Mouse (Mus musculus): ENCODE results near the gene Slc6a5. TPM values are rescaled to one million over a fixed set of nuclear protein-coding genes. Genes with fewer than 3 reads are reported as not detected.
"Not testable (repeated sequence)": the region's sequence is repeated elsewhere in the genome, so short reads cannot be mapped to it uniquely, and the experiment has no call there.

Gene Slc6a5
- polyA plus RNA-seq, 1 experiment from 2014 or later = not detected

- Histone ChIP-seq H3K27ac (replicated peaks) (no peak overlapping the region), H3K9ac (no peak overlapping the region), H3K9me3 (replicated peaks) (no peaks in the 10 kb centered on the region), H3K27me3 (peaks cover 94% of the 10 kb centered on the region), H3K4me2 (no peak overlapping the region), H3K4me1 (replicated peaks) (no peaks in the 10 kb centered on the region), H3K4me3 (replicated peaks) (no peak overlapping the region), H3K36me3 (replicated peaks) (no peaks in the 10 kb centered on the region)
- 5% methylated on average over 5 of the region's 5 CpGs for WGBS (ENCODE audit: insufficient replicate concordance)
- no peak for ATAC-seq (ENCODE audit: insufficient read depth)
Measured at GRCm38 (mm10) chr7:49913728-49914328, 3.9 kb downstream of the Slc6a5 start.

GRCm38 (mm10) chr7:49914946-49915345 is 5.0 kb downstream of the Slc6a5 start:
- H3K27ac ChIP-seq (replicated peaks) = no peak overlapping the region
- no peak overlapping the region for H3K4me2 ChIP-seq
- no peak overlapping the region for H3K9ac ChIP-seq
- peaks cover 83% of the 10 kb centered on the region for H3K27me3 ChIP-seq
- H3K4me1 ChIP-seq (replicated peaks) = no peaks in the 10 kb centered on the region
- no peaks in the 10 kb centered on the region for H3K36me3 ChIP-seq (replicated peaks)
- H3K9me3 ChIP-seq (replicated peaks) = no peaks in the 10 kb centered on the region
- ATAC-seq (ENCODE audit: insufficient read depth) = no peak
- no peak overlapping the region for H3K4me3 ChIP-seq (replicated peaks)
- 5% methylated on average over 9 of the region's 9 CpGs for WGBS (ENCODE audit: insufficient replicate concordance)

GRCm38 (mm10) chr7:49915471-49915870 is 5.5 kb downstream of the Slc6a5 start:
- Histone ChIP-seq H3K9me3 (replicated peaks) (no peaks in the 10 kb centered on the region), H3K4me2 (no peak overlapping the region), H3K27ac (replicated peaks) (no peak overlapping the region), H3K4me3 (replicated peaks) (no peak overlapping the region), H3K27me3 (peaks cover 78% of the 10 kb centered on the region), H3K36me3 (replicated peaks) (no peaks in the 10 kb centered on the region), H3K4me1 (replicated peaks) (no peaks in the 10 kb centered on the region), H3K9ac (no peak overlapping the region)
- ATAC-seq (ENCODE audit: insufficient read depth) = no peak
- WGBS (ENCODE audit: insufficient replicate concordance) = under 1% methylated on average over 11 of the region's 11 CpGs

GRCm38 (mm10) chr7:49919494-49919893 is 9.5 kb downstream of the Slc6a5 start:
- ATAC-seq (ENCODE audit: insufficient read depth) = no peak
- no peaks in the 10 kb centered on the region for H3K36me3 ChIP-seq (replicated peaks)
- no peak overlapping the region for H3K4me3 ChIP-seq (replicated peaks)
- peaks cover 42% of the 10 kb centered on the region for H3K27me3 ChIP-seq
- no peaks in the 10 kb centered on the region; the same call in 1 of the 2 replicates for H3K4me1 ChIP-seq (replicated peaks)
- H3K9me3 ChIP-seq (replicated peaks) = no peaks in the 10 kb centered on the region
- no peak overlapping the region for H3K9ac ChIP-seq
- no peak overlapping the region for H3K27ac ChIP-seq (replicated peaks)
- no peak overlapping the region for H3K4me2 ChIP-seq
- 64% methylated on average over 4 of the region's 4 CpGs for WGBS (ENCODE audit: insufficient replicate concordance)

GRCm38 (mm10) chr7:49920751-49921150 is 10.8 kb downstream of the Slc6a5 start:
- ATAC-seq (ENCODE audit: insufficient read depth) = no peak
- Histone ChIP-seq H3K36me3 (replicated peaks) (no peaks in the 10 kb centered on the region), H3K4me1 (replicated peaks) (no peaks in the 10 kb centered on the region; the same call in 1 of the 2 replicates), H3K9me3 (replicated peaks) (no peaks in the 10 kb centered on the region), H3K4me3 (replicated peaks) (no peak overlapping the region), H3K9ac (no peak overlapping the region), H3K27me3 (peaks cover 29% of the 10 kb centered on the region), H3K4me2 (no peak overlapping the region), H3K27ac (replicated peaks) (no peak overlapping the region)
- WGBS (ENCODE audit: insufficient replicate concordance) = 56% methylated on average over 4 of the region's 4 CpGs

GRCm38 (mm10) chr7:49922928-49923327 is 13.0 kb downstream of the Slc6a5 start:
- no peak for ATAC-seq (ENCODE audit: insufficient read depth)
- no peaks in the 10 kb centered on the region for H3K9me3 ChIP-seq (replicated peaks)
- H3K27ac ChIP-seq (replicated peaks) = no peak overlapping the region
- H3K4me2 ChIP-seq = no peak overlapping the region
- H3K4me1 ChIP-seq (replicated peaks) = no peaks in the 10 kb centered on the region; the same call in 1 of the 2 replicates
- no peaks in the 10 kb centered on the region for H3K36me3 ChIP-seq (replicated peaks)
- no peak overlapping the region for H3K4me3 ChIP-seq (replicated peaks)
- WGBS (ENCODE audit: insufficient replicate concordance) = 18% methylated on average over 4 of the region's 4 CpGs
- H3K9ac ChIP-seq = no peak overlapping the region
- H3K27me3 ChIP-seq = peaks cover 8% of the 10 kb centered on the region

- H3K27me3 ChIP-seq = peaks cover 4% of the 10 kb centered on the region
- H3K4me2 ChIP-seq = no peak overlapping the region
- no peak overlapping the region for H3K27ac ChIP-seq (replicated peaks)
- no peak overlapping the region for H3K9ac ChIP-seq
- no peak overlapping the region for H3K4me3 ChIP-seq (replicated peaks)
- H3K36me3 ChIP-seq (replicated peaks) = no peaks in the 10 kb centered on the region
- under 1% methylated on average over 13 of the region's 13 CpGs for WGBS (ENCODE audit: insufficient replicate concordance)
- no peak for ATAC-seq (ENCODE audit: insufficient read depth)
- H3K9me3 ChIP-seq (replicated peaks) = no peaks in the 10 kb centered on the region
- H3K4me1 ChIP-seq (replicated peaks) = no peaks in the 10 kb centered on the region; the same call in 1 of the 2 replicates
Measured at GRCm38 (mm10) chr7:49923376-49923775, 13.4 kb downstream of the Slc6a5 start.

- no peak for ATAC-seq (ENCODE audit: insufficient read depth)
- Histone ChIP-seq H3K9ac (no peak overlapping the region), H3K4me2 (no peak overlapping the region), H3K9me3 (replicated peaks) (no peaks in the 10 kb centered on the region), H3K36me3 (replicated peaks) (no peaks in the 10 kb centered on the region), H3K4me3 (replicated peaks) (no peak overlapping the region), H3K4me1 (replicated peaks) (no peaks in the 10 kb centered on the region), H3K27ac (replicated peaks) (no peak overlapping the region), H3K27me3 (no peaks in the 10 kb centered on the region)
- 38% methylated on average over 3 of the region's 3 CpGs for WGBS (ENCODE audit: insufficient replicate concordance)
Measured at GRCm38 (mm10) chr7:49928571-49928970, 18.6 kb downstream of the Slc6a5 start.

- no peak for ATAC-seq (ENCODE audit: insufficient read depth)
- Histone ChIP-seq H3K4me3 (replicated peaks) (no peak overlapping the region), H3K36me3 (replicated peaks) (no peaks in the 10 kb centered on the region), H3K27ac (replicated peaks) (no peak overlapping the region), H3K27me3 (no peaks in the 10 kb centered on the region), H3K9ac (no peak overlapping the region), H3K4me2 (no peak overlapping the region), H3K9me3 (replicated peaks) (no peaks in the 10 kb centered on the region), H3K4me1 (replicated peaks) (no peaks in the 10 kb centered on the region)
- 67% methylated on average over 4 of the region's 4 CpGs for WGBS (ENCODE audit: insufficient replicate concordance)
Measured at GRCm38 (mm10) chr7:49929999-49930398, 20.1 kb downstream of the Slc6a5 start.

- 60% methylated on average over 14 of the region's 14 CpGs for WGBS (ENCODE audit: insufficient replicate concordance)
- H3K4me1 ChIP-seq (replicated peaks); H3K4me2 ChIP-seq; H3K27me3 ChIP-seq; H3K4me3 ChIP-seq (replicated peaks); H3K27ac ChIP-seq (replicated peaks); ATAC-seq (ENCODE audit: insufficient read depth); H3K9ac ChIP-seq; H3K36me3 ChIP-seq (replicated peaks); H3K9me3 ChIP-seq (replicated peaks): not testable (repeated sequence)
Measured at GRCm38 (mm10) chr7:49933386-49934115, 23.6 kb downstream of the Slc6a5 start.

- Histone ChIP-seq H3K4me2 (no peak overlapping the region), H3K36me3 (replicated peaks) (no peaks in the 10 kb centered on the region), H3K27ac (replicated peaks) (no peak overlapping the region), H3K9me3 (replicated peaks) (no peaks in the 10 kb centered on the region), H3K4me3 (replicated peaks) (no peak overlapping the region), H3K9ac (no peak overlapping the region), H3K4me1 (replicated peaks) (no peaks in the 10 kb centered on the region), H3K27me3 (no peaks in the 10 kb centered on the region)
- WGBS (ENCODE audit: insufficient replicate concordance) = 59% methylated on average over 3 of the region's 3 CpGs
- ATAC-seq (ENCODE audit: insufficient read depth) = no peak
Measured at GRCm38 (mm10) chr7:49936821-49937220, 26.9 kb downstream of the Slc6a5 start.
